Mouse (Mus musculus): ENCODE data around the gene 1700049E17Rik2.
"Not testable (repeated sequence)": the region's sequence is repeated elsewhere in the genome, so short reads cannot be mapped to it uniquely, and the experiment has no call there.

GRCm38 (mm10) chr14:41624512-41624911 lies 51.5 kb downstream of the 1700049E17Rik2 start, which contains the start of gene Gm3072:
- TF ChIP-seq POLR2A (IDR thresholded peaks at IDR 0.05; ENCODE audit: control insufficient read depth, extremely low read depth, insufficient read depth, low read length, poor library complexity); CTCF (IDR thresholded peaks at IDR 0.05; ENCODE audit: borderline replicate concordance, control insufficient read depth, extremely low read depth, insufficient read depth, low read length, poor library complexity): not testable (repeated sequence)

All from thymus, adult 2 months (tissue).